In the genomic region with DNA sequence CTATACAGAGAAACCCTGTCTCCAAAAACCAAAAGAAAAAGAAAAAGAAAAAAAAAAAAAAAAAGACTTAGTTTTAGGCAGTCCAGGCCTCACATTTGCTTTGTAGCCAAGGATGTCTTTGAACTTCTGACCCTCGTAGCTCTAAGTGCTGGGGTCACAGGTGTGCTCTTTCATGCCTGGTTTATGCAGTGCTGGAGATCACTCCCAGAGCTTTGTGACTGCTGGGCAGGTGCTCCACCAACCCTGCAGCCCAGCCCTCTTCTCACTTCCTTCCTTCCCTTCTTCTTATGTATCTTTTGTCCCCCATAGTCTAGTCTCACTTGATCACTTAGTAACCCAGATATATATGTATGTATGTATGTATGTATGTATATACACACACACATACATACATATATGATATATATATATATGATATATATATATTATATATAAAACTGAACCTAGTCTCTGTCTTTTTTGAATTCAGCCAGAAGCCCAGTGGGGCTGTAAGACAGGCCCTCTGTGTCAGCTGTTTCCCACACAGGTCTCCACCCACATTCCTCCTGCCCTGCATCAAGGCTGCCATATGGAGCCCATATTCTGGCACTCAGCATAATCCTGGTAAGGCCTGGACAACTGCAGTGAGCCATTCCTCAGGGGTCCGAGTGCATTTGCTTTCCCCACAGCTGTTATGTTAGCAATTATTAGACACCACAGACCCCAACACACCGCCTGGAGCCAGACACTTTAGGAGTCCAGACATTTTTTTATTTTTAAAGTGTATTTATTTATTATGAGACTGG, we compare ENCODE assay signal across 20 mouse cellular contexts. TPM values are rescaled to one million over a fixed set of nuclear protein-coding genes. Genes with fewer than 3 reads are reported as not detected.
DNase-seq lines count a peak whose midpoint lies in the region; ATAC-seq and TF ChIP-seq lines count a peak whose summit lies in the region.
"Had no signal": no experiment of that assay in that cellular context is flagged by ENCODE, and none has a peak within 500 bp of the region (broad histone marks: within the 10 kb centered on the region; RNA-seq: fewer than 3 reads in every experiment).

No protein-coding gene starts in this region.

- TF ChIP-seq EP300 in lung, postnatal 0 days (IDR thresholded peaks at IDR 0.05) = no peak

- H3K9me3 ChIP-seq in lung, postnatal 0 days (ENCODE audit: low read length) = no peaks in the 10 kb centered on the region
- H3K9me3 ChIP-seq in embryonic facial prominence, embryonic 11.5 days (replicated peaks; ENCODE audit: control insufficient read depth, low read length) = no peaks in the 10 kb centered on the region
- H3K9me3 ChIP-seq: heart, embryonic 10.5 days; neural tube, embryonic 13.5 days had no signal

- DNase-seq in lung, postnatal 0 days (ENCODE audit: low spot score) = peak; percentile 84
- DNase-seq in lung, postnatal 36 days = no peak
- DNase-seq in brain, adult 2 months (ENCODE audit: low read depth, low spot score) = peak; percentile 31
- peak; percentile 59 for DNase-seq in embryonic facial prominence, embryonic 11.5 days (ENCODE audit: low spot score)
- peak; percentile 48 for DNase-seq in mesoderm, embryonic 11.5 days (ENCODE audit: low read depth, low spot score)
- DNase-seq in layer of hippocampus, postnatal 14 days (ENCODE audit: low spot score in 2 of 2) = no peak
- no peak for DNase-seq in cerebellum, adult 11-12 months
- DNase-seq: cerebellum, adult 9-11 months; gastrocnemius, postnatal 14 days; midbrain, embryonic 14.5 days had no signal

- no peak for TF ChIP-seq CTCF in lung, postnatal 0 days (IDR thresholded peaks at IDR 0.05)

- no peak overlapping the region for H3K9ac ChIP-seq in lung, postnatal 0 days (replicated peaks; ENCODE audit: low read depth)
- H3K9ac ChIP-seq in embryonic facial prominence, embryonic 11.5 days (replicated peaks; ENCODE audit: low read length) = no peak overlapping the region
- H3K9ac ChIP-seq: neural tube, embryonic 13.5 days had no signal

- peak; percentile 77 for ATAC-seq in lung, postnatal 0 days
- no peak; the same call in 1 of the 2 replicates for ATAC-seq in embryonic facial prominence, embryonic 11.5 days (replicated peaks; ENCODE audit: insufficient number of reproducible peaks, low FRiP score, low TSS enrichment, low read depth)
- ATAC-seq: forebrain, embryonic 16.5 days had no signal

- H3K36me3 ChIP-seq in lung, postnatal 0 days (ENCODE audit: insufficient read depth, low read length) = no peaks in the 10 kb centered on the region
- no peaks in the 10 kb centered on the region for H3K36me3 ChIP-seq in embryonic facial prominence, embryonic 11.5 days (replicated peaks; ENCODE audit: control insufficient read depth, insufficient read depth, low read depth, low read length)
- H3K36me3 ChIP-seq: neural tube, embryonic 13.5 days had no signal

- no peaks in the 10 kb centered on the region for H3K4me1 ChIP-seq in lung, postnatal 0 days (ENCODE audit: insufficient read depth, low read depth, low read length)
- H3K4me1 ChIP-seq in embryonic facial prominence, embryonic 11.5 days (ENCODE audit: control insufficient read depth, insufficient read depth, low read length) = no peaks in the 10 kb centered on the region

- H3K4me2 ChIP-seq in lung, postnatal 0 days (replicated peaks; ENCODE audit: low read depth, low read length) = no peak overlapping the region
- no peak overlapping the region for H3K4me2 ChIP-seq in embryonic facial prominence, embryonic 11.5 days (ENCODE audit: low read depth, low read length)
- H3K4me2 ChIP-seq: neural tube, embryonic 13.5 days had no signal

- no peaks in the 10 kb centered on the region for H3K27me3 ChIP-seq in lung, postnatal 0 days (replicated peaks; ENCODE audit: insufficient read depth, low read length)
- H3K27me3 ChIP-seq in embryonic facial prominence, embryonic 11.5 days (ENCODE audit: control insufficient read depth, insufficient read depth, low read length) = no peaks in the 10 kb centered on the region
- H3K27me3 ChIP-seq: neural tube, embryonic 13.5 days had no signal

- H3K27ac ChIP-seq in lung, postnatal 0 days (ENCODE audit: low read length) = no peak overlapping the region
- H3K27ac ChIP-seq in embryonic facial prominence, embryonic 11.5 days (replicated peaks; ENCODE audit: low read depth, low read length) = no peak overlapping the region
- H3K27ac ChIP-seq: heart, embryonic 10.5 days; kidney, postnatal 0 days; neural tube, embryonic 13.5 days; stomach, postnatal 0 days had no signal

- no peak overlapping the region for H3K4me3 ChIP-seq in lung, postnatal 0 days (ENCODE audit: low read depth, low read length)
- no peak overlapping the region for H3K4me3 ChIP-seq in embryonic facial prominence, embryonic 11.5 days (ENCODE audit: low read depth, low read length)
- H3K4me3 ChIP-seq: erythroblast, embryonic 14.5 days; heart, embryonic 10.5 days; neural tube, embryonic 13.5 days had no signal

- WGBS in lung, postnatal 0 days = 55% methylated on average over 3 of the region's 3 CpGs
- 46% methylated on average over 3 of the region's 3 CpGs for WGBS in embryonic facial prominence, embryonic 11.5 days

RNA-seq across cellular contexts. Expression of a gene that starts 4.3 kb away (rescaled TPM):
- polyA plus RNA-seq in lung, postnatal 0 days (2015; fragmentation: Nextera tagmentation; extraction: Ambion mirVana) = 10.9 and 11.0 TPM in 2 replicates
- 11.6 and 13.0 TPM in 2 replicates for polyA plus RNA-seq in embryonic facial prominence, embryonic 11.5 days (2014; fragmentation: Nextera tagmentation; extraction: Ambion mirVana)
- total RNA-seq in layer of hippocampus, postnatal 14 days (2021) = under 1 TPM; 0.88 to 0.97 TPM

RNA-seq across cellular contexts. Expression of a gene that starts 20.7 kb away (rescaled TPM):
- polyA plus RNA-seq in lung, postnatal 0 days (2015; fragmentation: Nextera tagmentation; extraction: Ambion mirVana) = 99.7 and 101 TPM in 2 replicates
- 145 and 151 TPM in 2 replicates for polyA plus RNA-seq in embryonic facial prominence, embryonic 11.5 days (2014; fragmentation: Nextera tagmentation; extraction: Ambion mirVana)
- total RNA-seq in layer of hippocampus, postnatal 14 days (2021) = 10 to 100 TPM; 55.4 to 66.9 TPM

RNA-seq across cellular contexts. Expression of a gene that starts 20.8 kb away (rescaled TPM):
- 6.0 and 7.0 TPM in 2 replicates for polyA plus RNA-seq in lung, postnatal 0 days (2015; fragmentation: Nextera tagmentation; extraction: Ambion mirVana)
- polyA plus RNA-seq in embryonic facial prominence, embryonic 11.5 days (2014; fragmentation: Nextera tagmentation; extraction: Ambion mirVana) = 28.2 and 29.9 TPM in 2 replicates
- 10 to 100 TPM; 14.4 to 15.0 TPM for total RNA-seq in layer of hippocampus, postnatal 14 days (2021)

RNA-seq across cellular contexts. Expression of a gene that starts 28.3 kb away (rescaled TPM):
- 2.3 and 2.8 TPM in 2 replicates for polyA plus RNA-seq in lung, postnatal 0 days (2015; fragmentation: Nextera tagmentation; extraction: Ambion mirVana)
- polyA plus RNA-seq in embryonic facial prominence, embryonic 11.5 days (2014; fragmentation: Nextera tagmentation; extraction: Ambion mirVana) = 6.1 and 7.2 TPM in 2 replicates
- total RNA-seq in layer of hippocampus, postnatal 14 days (2021) = 10 to 100 TPM; 14.5 to 15.7 TPM
- polyA plus RNA-seq: erythroblast, embryonic 14.5 days had no signal

RNA-seq across cellular contexts. Expression of a gene that starts 35.0 kb away (rescaled TPM):
- polyA plus RNA-seq in lung, postnatal 0 days (2015; fragmentation: Nextera tagmentation; extraction: Ambion mirVana) = not detected in 2 replicates
- 1.5 and 2.0 TPM in 2 replicates for polyA plus RNA-seq in embryonic facial prominence, embryonic 11.5 days (2014; fragmentation: Nextera tagmentation; extraction: Ambion mirVana)
- under 1 TPM in 1 of 2 experiments, not detected in 1; 0.41 TPM for total RNA-seq in layer of hippocampus, postnatal 14 days (2021)
- total RNA-seq: gastrocnemius, postnatal 14 days; heart, postnatal 25 days had no signal
- polyA plus RNA-seq: erythroblast, embryonic 14.5 days; forebrain, embryonic 16.5 days; heart, embryonic 10.5 days; intestine, embryonic 14.5 days; kidney, postnatal 0 days; liver, embryonic 16.5 days; spleen, adult 2 months; stomach, postnatal 0 days had no signal

Comparison
In these comparisons a context has a peak if more than half of its experiments do, and no peak if none do; other contexts are left out.
1. DNase-seq: peak in lung, postnatal 0 days (single experiment), brain, adult 2 months (single experiment), embryonic facial prominence, embryonic 11.5 days (single experiment) and mesoderm, embryonic 11.5 days (single experiment); none in lung, postnatal 36 days (single experiment), layer of hippocampus, postnatal 14 days (0 of 2) and cerebellum, adult 11-12 months (single experiment).